Mouse (Mus musculus) erythroblast, embryonic 14.5 days (primary cell): ENCODE measurements around the gene Trp73.

ENCODE experiments used
- GATA1 ChIP-seq: IDR thresholded peaks from 2 replicates; pipeline ENCODE4 v1.6.1; 2012; ENCODE audit warnings: low read length, inconsistent platforms, mixed read lengths
- TAL1 ChIP-seq: IDR thresholded peaks from 3 replicates; pipeline ENCODE4 v1.6.1; 2012; ENCODE audit warnings: low read length, inconsistent platforms, mixed read lengths

- TF ChIP-seq TAL1 (no peak), GATA1 (no peak)
Measured at GRCm38 (mm10) chr4:154131894-154132293, 8.1 kb downstream of the Trp73 start.
